Mouse (Mus musculus) neutrophil, adult 65 days (primary cell): ENCODE results near the gene Stxbp5l. TPM values are rescaled to one million over a fixed set of nuclear protein-coding genes. Genes with fewer than 3 reads are reported as not detected.

Experiments
- total RNA-seq: library from RNA; stranded (reverse); gene quantifications from 2 replicates; pipeline ENCODE4 v1.2.4, GENCODE M21; 2023

The Stxbp5l gene
- not detected in 2 replicates for total RNA-seq

DNA sequence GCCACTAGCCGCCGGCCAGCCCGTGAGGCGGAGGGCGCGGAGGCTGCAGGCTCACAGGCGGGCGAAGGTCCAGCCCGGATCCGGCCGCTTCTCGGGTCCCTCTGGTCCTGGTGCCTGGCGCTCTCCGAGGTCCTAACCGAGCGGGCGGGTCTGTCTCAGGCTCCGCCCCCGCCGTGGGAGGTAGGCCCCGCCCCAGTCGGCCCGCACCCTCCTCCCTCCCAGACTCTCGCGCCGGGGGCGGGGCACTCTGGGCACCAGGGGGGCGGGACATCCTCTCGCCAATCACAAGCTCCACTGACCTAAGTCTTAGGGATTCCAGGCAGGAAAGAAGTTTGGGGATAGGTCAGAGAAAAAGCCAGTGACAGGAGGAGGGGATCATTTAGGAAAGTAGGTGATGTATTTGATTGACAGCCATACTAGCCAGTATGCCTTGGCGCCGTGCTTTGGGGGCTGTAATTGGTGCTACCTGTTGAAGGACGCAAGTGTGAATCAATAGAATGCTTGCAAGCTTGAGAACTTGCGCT is at the start of gene Stxbp5l:
TSS of gene Stxbp5l (minus strand) at position 142 of the 524 bp plus-strand sequence.

Other genes starting within 250 kb of the Stxbp5l start
- 4.2 and 5.5 TPM in 2 replicates for gene Gtf2e1, start 154.8 kb upstream of the Stxbp5l start, total RNA-seq
- 8.3 and 13.0 TPM in 2 replicates for gene Rabl3, start 154.9 kb upstream of the Stxbp5l start, total RNA-seq
- gene Hgd, start 195.2 kb upstream of the Stxbp5l start, total RNA-seq: not detected in 2 replicates